Mouse (Mus musculus) liver, embryonic 14.5 days (tissue): ENCODE results near the gene Mzf1. TPM values are rescaled to one million over a fixed set of nuclear protein-coding genes. Genes with fewer than 3 reads are reported as not detected.

ENCODE experiments used
- ATAC-seq: fragments of 200-750 bp; cut with Nextera tagmentation; 2 replicates; pipeline ENCODE4 v1.8.0; 2017; ENCODE audit warnings: moderate number of reproducible peaks, mild to moderate bottlenecking, moderate library complexity; ENCODE audit not compliant: insufficient read depth
- DNase-seq, 3 experiments: peaks; one replicate each; pipeline ENCODE4 v3.0.0-alpha.2; 2012 to 2013; ENCODE audit warnings: low read depth in 3 of 3, low spot score in 3 of 3
- H3K27ac ChIP-seq: fragments of 300-500 bp; sonication (generic); 2 replicates; pipeline ENCODE4 v1.5.1; 2014; ENCODE audit warnings: moderate library complexity, mild to moderate bottlenecking, control low read depth, inconsistent platforms
- H3K27me3 ChIP-seq: fragments of 300-500 bp; sonication (generic); 2 replicates; pipeline ENCODE4 v1.6.1; 2014; ENCODE audit warnings: mild to moderate bottlenecking, low read length, moderate library complexity; ENCODE audit not compliant: control insufficient read depth, insufficient read depth
- H3K36me3 ChIP-seq: fragments of 300-500 bp; sonication (generic); replicated peaks from 2 replicates; pipeline ENCODE4 v1.6.1; 2014; ENCODE audit warnings: low read depth; ENCODE audit not compliant: control insufficient read depth, insufficient read depth
- H3K4me1 ChIP-seq, 2 experiments: fragments of 200-500 bp in 1 of 2; fragments of 300-500 bp in 1 of 2; sonication (generic) in 1 of 2; replicated peaks; 2 replicates each; pipeline ENCODE4 v1.6.1; 2012 to 2014; ENCODE audit warnings: antibody characterized with exemption in 1 of 2, inconsistent platforms in 1 of 2, low read length in 1 of 2; ENCODE audit not compliant: control insufficient read depth in 2 of 2, insufficient read depth in 2 of 2
- H3K4me2 ChIP-seq: fragments of 300-500 bp; sonication (generic); 2 replicates; pipeline ENCODE4 v1.6.1; 2014; ENCODE audit warnings: low read depth, mild to moderate bottlenecking, control low read depth, moderate library complexity
- H3K4me3 ChIP-seq, 2 experiments: fragments of 200-500 bp in 1 of 2; fragments of 300-500 bp in 1 of 2; sonication (generic) in 1 of 2; 2 replicates each; pipeline ENCODE4 v1.5.1; 2012 to 2014; ENCODE audit warnings: low read depth in 2 of 2, low read length in 2 of 2, mild to moderate bottlenecking in 2 of 2, control low read depth in 1 of 2, inconsistent platforms in 1 of 2, moderate library complexity in 1 of 2; ENCODE audit not compliant: insufficient read depth in 1 of 2
- H3K9ac ChIP-seq: fragments of 300-500 bp; sonication (generic); replicated peaks from 2 replicates; pipeline ENCODE4 v1.6.1; 2014; ENCODE audit warnings: mild to moderate bottlenecking, control low read depth, moderate library complexity
- H3K9me3 ChIP-seq: fragments of 300-500 bp; sonication (generic); 2 replicates; pipeline ENCODE4 v1.6.1; 2016; ENCODE audit warnings: low read length, mixed read lengths; ENCODE audit not compliant: control insufficient read depth
- CTCF ChIP-seq: IDR thresholded peaks from 2 replicates; pipeline ENCODE4 v1.5.1; 2016; ENCODE audit warnings: antibody characterized with exemption, low read depth, control low read depth
- EP300 ChIP-seq: IDR thresholded peaks from 2 replicates; pipeline ENCODE4 v1.6.1; 2016; ENCODE audit warnings: antibody characterized with exemption, low read depth
- WGBS: fragments of 180-500 bp; shearing (Covaris S2); extraction: QIAGEN DNeasy Blood & Tissue Kit; methylation state at CpG from one replicate; pipeline ENCODE4 v1.1.7; 2014; ENCODE audit not compliant: insufficient replicate concordance; 5-methylcytosine and 5-hydroxymethylcytosine counted together
- polyA plus RNA-seq, 2 experiments: library from polyadenylated mRNA; depleted of rRNA in 1 of 2; stranded (reverse) in 1 of 2; unstranded in 1 of 2; fragments of >200 nt; fragmentation: Nextera tagmentation in 1 of 2; extraction: Ambion mirVana in 1 of 2; gene quantifications; 2 replicates each; pipeline versions ENCODE4 v1.2.1 to v1.2.3; 2012 to 2014

Mzf1 gene
- polyA plus RNA-seq, 2 experiments = 0.14 to 0.54 TPM

DNA sequence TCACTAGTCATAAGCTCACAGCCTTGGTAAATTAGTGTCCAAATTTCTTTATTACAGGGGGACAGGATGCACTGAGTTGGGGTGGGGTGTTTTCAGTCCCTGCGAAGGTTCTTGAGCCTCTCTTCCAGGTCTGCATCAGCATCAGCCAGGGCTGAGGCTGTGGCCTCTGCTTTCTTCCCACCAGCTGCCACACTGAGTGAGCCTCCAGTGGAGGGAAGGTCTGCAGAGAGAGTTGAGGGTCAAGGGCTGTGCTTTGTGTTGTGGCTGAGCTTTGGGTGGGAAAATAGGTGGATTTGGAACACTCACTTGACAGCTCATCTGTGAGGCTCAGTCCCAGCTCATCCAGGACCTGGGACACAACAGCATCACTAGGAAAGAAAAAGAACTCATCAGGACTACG lies 22.6 kb downstream of the Mzf1 start:
- ATAC-seq (no peak), DNase-seq (no peak)
- WGBS = 68% methylated on average over 2 of the region's 2 CpGs
- Histone ChIP-seq H3K9me3 (no peaks in the 10 kb centered on the region), H3K27ac (no peak overlapping the region), H3K9ac (no peak overlapping the region), H3K4me2 (no peak overlapping the region), H3K36me3 (peaks cover 74% of the 10 kb centered on the region), H3K27me3 (no peaks in the 10 kb centered on the region), H3K4me3 (no peak overlapping the region), H3K4me1 (peaks cover 11 to 20% of the 10 kb centered on the region in 2 experiments)
- TF ChIP-seq CTCF = no peak
- TF ChIP-seq EP300 = no peak

DNA sequence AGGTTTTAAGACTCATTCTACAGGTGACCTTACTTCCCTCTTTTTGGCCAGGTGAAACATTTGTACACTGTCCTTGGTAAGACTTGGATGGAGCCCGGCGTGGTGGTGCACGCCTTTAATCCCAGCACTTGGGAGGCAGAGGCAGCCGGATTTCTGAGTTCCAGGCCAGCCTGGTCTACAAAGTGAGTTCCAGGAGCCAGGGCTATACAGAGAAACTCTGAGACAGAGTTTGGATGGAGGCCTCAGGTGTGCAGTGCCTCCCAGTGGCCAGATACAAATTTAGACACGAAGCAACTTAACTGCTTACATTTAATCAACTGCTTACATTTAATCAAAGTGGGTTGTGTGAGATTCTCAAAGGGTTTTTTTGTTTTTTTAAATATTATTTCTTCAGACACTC lies 23.5 kb downstream of the Mzf1 start:
- Histone ChIP-seq H3K4me2 (no peak overlapping the region), H3K9ac (no peak overlapping the region), H3K27me3 (no peaks in the 10 kb centered on the region), H3K4me3 (no peak overlapping the region), H3K4me1 (peaks cover 8 to 16% of the 10 kb centered on the region in 2 experiments; a peak in 3 of 4 replicates), H3K9me3 (no peaks in the 10 kb centered on the region), H3K27ac (no peak overlapping the region), H3K36me3 (peaks cover 79% of the 10 kb centered on the region)
- TF ChIP-seq EP300 (no peak), CTCF (peak; percentile 37)
- 76% methylated on average over 5 of the region's 5 CpGs for WGBS
- ATAC-seq = no peak
- no peak for DNase-seq

DNA sequence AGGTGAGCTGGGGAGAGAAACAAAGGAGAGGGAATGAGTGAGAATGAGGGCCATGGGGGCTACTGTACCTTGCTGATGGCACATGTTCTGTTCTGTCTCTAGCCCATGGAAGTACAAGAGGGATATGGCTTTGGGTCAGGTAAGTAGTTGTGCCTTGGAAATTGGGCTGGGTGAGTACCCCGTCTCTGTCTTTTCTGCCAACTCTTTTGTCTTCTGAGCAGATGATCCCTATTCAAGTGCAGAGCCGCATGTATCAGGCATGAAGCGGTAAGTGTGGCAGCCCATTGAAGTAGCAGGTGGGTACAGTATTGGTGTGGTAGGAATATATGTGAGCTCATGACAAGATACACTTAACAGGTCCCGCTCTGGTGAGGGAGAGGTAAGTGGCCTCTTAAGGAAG lies 25.6 kb downstream of the Mzf1 start:
- WGBS = 85% methylated on average over 4 of the region's 4 CpGs
- TF ChIP-seq EP300 = no peak
- TF ChIP-seq CTCF = no peak
- Histone ChIP-seq H3K27me3 (no peaks in the 10 kb centered on the region), H3K9me3 (no peaks in the 10 kb centered on the region), H3K9ac (no peak overlapping the region), H3K27ac (no peak overlapping the region), H3K36me3 (peaks cover 77% of the 10 kb centered on the region), H3K4me2 (no peak overlapping the region), H3K4me3 (no peak overlapping the region), H3K4me1 (peaks cover 8 to 18% of the 10 kb centered on the region in 2 experiments)
- ATAC-seq = no peak
- no peak for DNase-seq

DNA sequence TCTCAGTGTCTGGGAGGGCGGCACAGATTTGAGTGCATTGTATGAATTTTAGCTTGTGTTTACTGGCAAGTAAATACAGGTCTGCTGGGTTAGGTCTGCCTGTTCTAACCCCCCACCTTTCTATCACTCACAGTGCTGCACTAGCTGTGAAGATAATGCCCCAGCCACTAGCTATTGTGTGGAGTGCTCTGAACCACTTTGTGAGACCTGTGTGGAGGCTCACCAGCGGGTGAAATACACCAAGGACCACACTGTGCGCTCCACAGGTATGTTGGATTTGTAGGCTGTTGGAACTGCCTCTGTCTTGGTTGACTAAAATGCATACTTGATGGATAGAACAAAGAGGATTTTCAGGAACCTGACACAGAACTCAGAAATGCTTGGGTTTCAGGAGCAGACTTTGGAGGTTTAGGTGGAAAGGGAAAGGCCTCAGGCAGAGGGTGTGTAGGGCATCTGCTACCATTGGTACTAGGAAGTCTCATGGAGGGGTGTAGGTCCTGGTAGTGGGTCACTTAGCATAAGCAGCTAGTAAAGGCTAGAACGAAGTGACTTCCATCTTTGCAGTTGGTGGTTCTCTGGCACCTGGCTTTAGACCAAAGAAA lies 29.0 kb downstream of the Mzf1 start:
- WGBS = 31% methylated on average over 4 of the region's 4 CpGs
- Histone ChIP-seq H3K9me3 (no peaks in the 10 kb centered on the region), H3K27ac (no peak overlapping the region), H3K4me1 (peaks cover 14 to 20% of the 10 kb centered on the region in 2 experiments), H3K27me3 (no peaks in the 10 kb centered on the region), H3K36me3 (peaks cover 51% of the 10 kb centered on the region), H3K4me3 (peak overlapping the region; percentile 78 to 87), H3K9ac (peak overlapping the region; percentile 87), H3K4me2 (peak overlapping the region; percentile 94)
- DNase-seq (no peak), ATAC-seq (no peak)
- TF ChIP-seq EP300 (no peak), CTCF (no peak)

DNA sequence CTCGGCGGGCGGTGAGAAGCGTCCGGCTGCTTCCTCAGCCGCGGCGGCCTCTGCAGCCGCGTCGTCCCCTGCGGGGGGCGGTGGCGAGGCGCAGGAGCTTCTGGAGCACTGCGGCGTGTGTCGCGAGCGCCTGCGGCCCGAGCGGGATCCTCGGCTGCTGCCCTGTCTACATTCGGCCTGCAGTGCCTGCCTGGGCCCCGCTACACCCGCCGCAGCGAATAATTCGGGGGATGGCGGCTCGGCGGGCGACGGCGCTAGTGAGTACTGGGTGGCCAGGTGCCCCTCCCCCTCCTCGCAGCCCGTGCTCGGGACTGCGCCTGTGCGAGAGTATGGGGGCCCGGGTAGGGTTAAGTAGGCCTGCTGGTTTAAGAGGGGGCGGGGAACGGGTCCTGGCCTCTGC lies 29.8 kb downstream of the Mzf1 start:
- WGBS = under 1% methylated on average over 40 of the region's 44 CpGs
- peak overlapping the region; percentile 83 for H3K27ac ChIP-seq
- ATAC-seq (peak; percentile 50), DNase-seq (peak in 1 of 3 experiments; percentile 36)
- H3K4me1 ChIP-seq = peaks cover 14 to 20% of the 10 kb centered on the region in 2 experiments
- H3K36me3 ChIP-seq = peaks cover 43% of the 10 kb centered on the region
- H3K4me3 ChIP-seq = peak overlapping the region; percentile 78 to 87
- H3K27me3 ChIP-seq = no peaks in the 10 kb centered on the region
- peak overlapping the region; percentile 94 for H3K4me2 ChIP-seq
- no peak for TF ChIP-seq EP300
- TF ChIP-seq CTCF = peak; percentile 39
- H3K9me3 ChIP-seq = no peaks in the 10 kb centered on the region
- H3K9ac ChIP-seq = peak overlapping the region; percentile 87
